In genomic region chr4:55595203-55595602, GRCm38 (mm10) we compare ENCODE assay signal across 15 mouse cellular contexts.
DNase-seq lines count a peak whose midpoint lies in the region; ATAC-seq and TF ChIP-seq lines count a peak whose summit lies in the region.
"Had no signal": no experiment of that assay in that cellular context is flagged by ENCODE, and none has a peak within 500 bp of the region (broad histone marks: within the 10 kb centered on the region; RNA-seq: fewer than 3 reads in every experiment).

No protein-coding gene starts in this region.

- ATAC-seq in kidney, postnatal 0 days (replicated peaks; ENCODE audit: low FRiP score, low read depth) = 0 out of 2 replicates have a peak, but pooled peaks have one; percentile 29
- ATAC-seq in stomach, embryonic 15.5 days (ENCODE audit: insufficient read depth, low FRiP score, low read depth) = 0 out of 2 replicates have a peak, but pooled peaks have one; percentile 35
- ATAC-seq in stomach, postnatal 0 days (ENCODE audit: low FRiP score, low TSS enrichment) = no peak
- ATAC-seq: midbrain, embryonic 16.5 days had no signal

- TF ChIP-seq EP300 in stomach, postnatal 0 days (optimal IDR thresholded peaks at IDR 0.05) = no peak

- no peak overlapping the region for H3K9ac ChIP-seq in kidney, postnatal 0 days (ENCODE audit: low read depth, low read length)
- no peak overlapping the region for H3K9ac ChIP-seq in stomach, embryonic 15.5 days
- H3K9ac ChIP-seq in stomach, postnatal 0 days (ENCODE audit: low read length) = no peak overlapping the region
- H3K9ac ChIP-seq: limb, embryonic 13.5 days had no signal

- TF ChIP-seq CTCF in kidney, postnatal 0 days (IDR thresholded peaks at IDR 0.05; ENCODE audit: low read depth) = no peak
- TF ChIP-seq CTCF in stomach, postnatal 0 days (IDR thresholded peaks at IDR 0.05; ENCODE audit: low read depth) = no peak

- no peak overlapping the region for H3K4me3 ChIP-seq in kidney, postnatal 0 days (replicated peaks; ENCODE audit: low read depth, low read length)
- no peak overlapping the region for H3K4me3 ChIP-seq in stomach, embryonic 15.5 days (replicated peaks)
- no peak overlapping the region for H3K4me3 ChIP-seq in stomach, postnatal 0 days (ENCODE audit: low read depth, low read length)
- H3K4me3 ChIP-seq: limb, embryonic 13.5 days had no signal

- peaks cover 6% of the 10 kb centered on the region; the same call in 1 of the 2 replicates for H3K4me1 ChIP-seq in kidney, postnatal 0 days (replicated peaks; ENCODE audit: insufficient read depth, low read length)
- no peaks in the 10 kb centered on the region for H3K4me1 ChIP-seq in stomach, embryonic 15.5 days
- H3K4me1 ChIP-seq in stomach, postnatal 0 days (replicated peaks; ENCODE audit: control insufficient read depth, insufficient read depth) = no peaks in the 10 kb centered on the region

- no peaks in the 10 kb centered on the region for H3K9me3 ChIP-seq in kidney, postnatal 0 days (replicated peaks; ENCODE audit: low read length)
- no peaks in the 10 kb centered on the region for H3K9me3 ChIP-seq in stomach, embryonic 15.5 days
- H3K9me3 ChIP-seq in stomach, postnatal 0 days (ENCODE audit: control insufficient read depth, low read length) = no peaks in the 10 kb centered on the region
- H3K9me3 ChIP-seq: limb, embryonic 13.5 days had no signal

- H3K27me3 ChIP-seq in kidney, postnatal 0 days (ENCODE audit: insufficient read depth, low read length) = no peaks in the 10 kb centered on the region
- no peaks in the 10 kb centered on the region for H3K27me3 ChIP-seq in stomach, embryonic 15.5 days (replicated peaks)
- H3K27me3 ChIP-seq in stomach, postnatal 0 days (ENCODE audit: control insufficient read depth, insufficient read depth, low read length) = no peaks in the 10 kb centered on the region
- H3K27me3 ChIP-seq: limb, embryonic 13.5 days had no signal

- peak; percentile 47 for DNase-seq in kidney, postnatal 0 days (ENCODE audit: low spot score)
- no peak for DNase-seq in kidney, postnatal 14 days
- no peak for DNase-seq in stomach, postnatal 0 days (ENCODE audit: low spot score)
- DNase-seq in right cerebral cortex, postnatal 10 days (ENCODE audit: low spot score in 2 of 2) = peak; percentile 33 to 44
- no peak for DNase-seq in spleen, postnatal 14 days (ENCODE audit: low spot score in 2 of 2)
- DNase-seq in natural killer cell, adult 2 months (ENCODE audit: low spot score in 2 of 2) = no peak
- DNase-seq: adrenal gland, postnatal 10 days; B cell, adult 2 months; cerebellum, adult 18-20 months; gastrocnemius, postnatal 14 days; lung, postnatal 10 days; thymus, postnatal 36 days had no signal

- 38% methylated on average over 7 of the region's 7 CpGs for WGBS in kidney, postnatal 0 days
- 81% methylated on average over 7 of the region's 7 CpGs for WGBS in stomach, embryonic 15.5 days
- 86% methylated on average over 7 of the region's 7 CpGs for WGBS in stomach, postnatal 0 days

- H3K27ac ChIP-seq in kidney, postnatal 0 days = no peak overlapping the region
- H3K27ac ChIP-seq in stomach, embryonic 15.5 days = no peak overlapping the region
- no peak overlapping the region for H3K27ac ChIP-seq in stomach, postnatal 0 days (replicated peaks)
- H3K27ac ChIP-seq: limb, embryonic 13.5 days had no signal

- no peak overlapping the region for H3K4me2 ChIP-seq in kidney, postnatal 0 days (ENCODE audit: low read length)
- no peak overlapping the region for H3K4me2 ChIP-seq in stomach, embryonic 15.5 days
- H3K4me2 ChIP-seq in stomach, postnatal 0 days (replicated peaks; ENCODE audit: low read depth) = no peak overlapping the region
- H3K4me2 ChIP-seq: limb, embryonic 13.5 days had no signal

- no peaks in the 10 kb centered on the region for H3K36me3 ChIP-seq in kidney, postnatal 0 days (ENCODE audit: insufficient read depth, low read length)
- H3K36me3 ChIP-seq in stomach, embryonic 15.5 days = no peaks in the 10 kb centered on the region
- no peaks in the 10 kb centered on the region for H3K36me3 ChIP-seq in stomach, postnatal 0 days (ENCODE audit: control insufficient read depth, insufficient read depth, low read length)
- H3K36me3 ChIP-seq: limb, embryonic 13.5 days had no signal

Comparison
In these comparisons a context has a peak if more than half of its experiments do, and no peak if none do; other contexts are left out.
1. DNase-seq: peak in kidney, postnatal 0 days (single experiment) and right cerebral cortex, postnatal 10 days (2 of 2); none in kidney, postnatal 14 days (single experiment), stomach, postnatal 0 days (single experiment), spleen, postnatal 14 days (0 of 2) and natural killer cell, adult 2 months (0 of 2).